Mouse (Mus musculus) cerebellum, adult 9-11 months (tissue): ENCODE data around the gene Gstt3.
A peak's percentile ranks its signal among the peaks of the same experiment; 100 is the strongest.

ENCODE experiments used
- DNase-seq: peaks from one replicate; pipeline ENCODE4 v3.0.0; 2022

The Gstt3 gene

DNA sequence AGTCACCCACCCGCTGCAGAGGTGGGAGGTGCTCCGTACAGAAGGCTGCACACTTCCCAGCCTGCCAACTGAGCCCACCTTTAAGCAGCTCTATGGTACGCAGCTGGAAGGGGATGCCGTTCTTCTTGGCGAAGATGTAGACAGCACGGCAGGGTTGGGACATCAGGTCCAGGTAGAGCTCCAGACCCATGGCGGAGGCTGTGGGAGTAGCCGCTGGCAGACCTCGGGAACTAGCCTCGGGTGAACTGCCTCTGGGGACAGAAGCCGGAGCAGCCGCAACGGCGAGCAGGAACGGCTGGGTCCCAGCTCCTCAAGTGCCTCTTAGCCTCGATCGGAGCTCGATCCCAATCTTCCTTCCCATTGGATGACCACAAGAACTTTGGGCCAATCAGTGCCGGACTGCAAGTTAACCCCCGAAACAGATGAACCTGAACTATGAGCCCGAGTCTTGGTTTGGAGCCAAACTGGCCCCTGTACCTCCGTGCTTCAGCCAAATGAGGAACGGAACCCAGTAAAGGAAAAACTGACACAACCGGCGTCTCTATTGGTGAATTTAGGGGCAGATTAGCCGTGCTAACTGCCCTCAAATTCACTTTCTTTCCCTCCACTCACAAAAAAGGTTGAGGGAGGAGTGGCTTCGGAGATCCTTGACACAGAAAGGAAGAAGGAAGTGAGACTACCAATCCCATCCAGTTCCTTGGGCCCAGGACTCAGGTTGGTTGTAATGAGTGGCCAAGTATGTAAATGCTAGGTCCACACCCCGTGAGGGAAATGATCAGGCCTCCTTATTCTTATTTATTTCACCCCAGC lies at the start of gene Gstt3, which contains the start of gene Gm20441:
TSS of gene Gstt3 (minus strand) at position 646 of the 810 bp plus-strand sequence.
TSS of gene Gm20441 (minus strand) at position 186 of the 810 bp plus-strand sequence.
- DNase-seq, result no peak

DNA sequence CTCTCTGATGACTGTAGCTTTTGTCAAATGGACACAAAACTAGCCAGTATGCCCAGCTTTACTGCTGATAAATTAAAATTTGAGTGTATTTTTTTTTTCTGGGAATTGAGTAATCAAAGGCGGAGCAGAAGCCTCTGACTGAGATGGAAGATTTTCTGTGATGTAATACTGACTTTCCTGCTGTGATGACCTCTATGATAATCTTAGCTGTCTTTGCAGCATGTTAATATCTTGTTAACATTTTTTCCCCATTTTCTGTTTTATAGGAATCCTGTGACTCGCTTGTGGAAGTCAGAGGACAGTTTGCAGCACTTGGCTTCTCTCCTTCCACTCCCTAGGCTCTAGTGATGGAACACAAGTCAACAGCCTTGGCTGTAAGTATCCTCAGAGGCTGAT lies 49.1 kb upstream of the Gstt3 start:
- no peak for DNase-seq

DNA sequence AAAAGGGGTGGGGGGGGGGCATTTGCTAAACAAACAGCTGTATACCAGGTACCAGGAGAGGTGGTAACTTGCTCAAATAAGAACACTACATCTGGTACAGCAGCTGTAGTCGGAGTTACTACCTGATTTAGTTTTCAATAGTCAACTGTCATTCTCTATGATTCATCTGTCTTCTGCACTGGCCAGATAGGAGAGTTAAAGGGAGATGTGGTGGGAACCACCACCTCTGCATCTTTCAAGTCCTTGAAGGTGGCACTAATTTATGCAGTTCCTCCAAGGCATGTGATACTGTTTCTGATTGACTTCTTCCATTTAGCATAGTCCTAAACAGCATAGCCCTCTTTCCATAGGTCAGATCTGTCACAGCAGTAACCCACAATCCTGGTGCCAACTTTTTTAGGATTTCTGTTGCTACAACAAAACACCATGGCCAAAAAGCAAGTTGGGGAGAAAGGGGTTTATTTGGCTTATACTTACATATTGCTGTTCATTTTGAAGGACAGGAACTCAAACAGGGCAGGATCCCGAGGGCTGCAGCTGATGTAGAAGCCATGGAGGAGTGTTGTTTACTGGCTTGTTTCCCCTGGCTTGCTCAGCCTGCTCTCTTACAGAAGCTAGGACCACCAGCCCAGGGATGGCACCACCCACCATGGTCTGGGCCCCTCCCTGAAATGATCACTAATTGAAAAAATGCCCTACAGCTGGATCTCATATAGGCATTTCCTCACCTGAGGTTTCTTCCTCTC lies 48.5 kb upstream of the Gstt3 start:
- DNase-seq, result no peak

DNA sequence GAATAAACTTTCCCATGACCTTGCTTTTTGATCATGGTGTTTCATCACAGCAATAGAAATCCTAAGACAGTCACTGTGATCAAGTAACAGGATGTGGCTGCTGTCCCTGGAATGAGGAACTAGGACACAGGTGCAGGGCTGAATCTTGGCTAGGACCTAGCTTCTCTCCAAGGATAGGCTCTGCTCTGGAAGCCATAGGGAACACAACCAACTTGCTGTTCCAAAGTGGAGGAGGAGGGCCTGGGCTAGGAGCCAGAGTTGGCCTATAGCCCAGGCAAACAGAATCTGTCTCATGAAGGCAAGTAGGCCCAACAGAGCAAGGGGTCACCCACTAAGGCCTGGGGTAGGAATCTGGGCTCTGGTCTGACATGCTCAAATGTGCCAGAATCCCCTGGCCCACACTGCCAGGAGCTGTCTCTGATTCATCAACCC lies 47.3 kb upstream of the Gstt3 start:
- peak; percentile 90 for DNase-seq

DNA sequence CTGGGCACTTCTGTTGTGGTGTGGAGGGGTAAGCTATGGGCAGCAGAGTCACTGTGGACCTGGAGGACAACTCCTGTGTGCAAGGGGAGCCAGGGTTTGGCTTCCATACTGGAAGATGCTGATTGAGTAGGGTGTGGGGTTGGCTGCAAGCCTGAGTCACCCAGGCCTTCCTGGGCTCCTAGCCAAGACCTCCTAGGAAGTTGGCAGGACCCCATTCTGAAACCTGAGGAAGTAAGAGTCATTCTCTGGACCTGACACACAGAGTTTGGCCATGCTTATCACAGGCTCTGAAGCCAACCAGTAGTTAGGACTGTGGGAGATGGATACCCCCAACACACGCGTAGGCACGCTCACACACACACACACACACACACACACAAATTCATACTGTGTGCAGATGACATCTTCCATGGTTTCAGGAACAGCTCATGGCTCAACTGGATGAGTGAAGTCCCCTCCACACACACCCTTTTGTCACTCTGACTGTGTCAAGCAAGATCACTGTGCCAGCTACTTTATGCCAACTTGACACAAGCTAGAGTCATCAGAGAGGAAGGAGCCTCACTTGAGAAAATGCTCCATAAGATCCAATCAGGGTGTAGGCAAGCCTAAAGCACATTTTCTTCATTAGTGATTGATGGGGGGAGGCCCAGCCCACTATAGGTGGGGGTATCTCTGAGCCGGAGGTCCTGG lies 46.6 kb upstream of the Gstt3 start:
- DNase-seq, result peak; percentile 63

DNA sequence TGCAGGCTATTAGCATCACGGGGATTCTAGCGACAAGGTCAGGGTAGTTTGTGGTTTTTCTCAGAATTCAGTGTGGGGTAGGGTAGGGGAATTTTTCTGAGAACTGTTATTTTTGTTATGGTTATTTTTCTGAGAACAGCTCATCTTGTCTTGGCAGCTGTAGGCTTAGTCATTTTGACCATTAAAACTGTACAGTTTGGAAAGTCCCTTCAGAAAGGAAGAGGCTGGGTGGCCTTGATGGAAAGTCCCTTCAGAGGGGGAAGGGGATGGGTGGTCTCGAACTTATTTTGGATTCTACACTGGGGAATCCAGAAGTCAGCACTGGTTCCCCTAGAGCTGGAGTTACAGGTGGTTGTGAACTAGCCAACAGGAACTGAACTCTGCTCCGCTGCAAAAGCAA lies 43.3 kb upstream of the Gstt3 start:
- no peak for DNase-seq

DNA sequence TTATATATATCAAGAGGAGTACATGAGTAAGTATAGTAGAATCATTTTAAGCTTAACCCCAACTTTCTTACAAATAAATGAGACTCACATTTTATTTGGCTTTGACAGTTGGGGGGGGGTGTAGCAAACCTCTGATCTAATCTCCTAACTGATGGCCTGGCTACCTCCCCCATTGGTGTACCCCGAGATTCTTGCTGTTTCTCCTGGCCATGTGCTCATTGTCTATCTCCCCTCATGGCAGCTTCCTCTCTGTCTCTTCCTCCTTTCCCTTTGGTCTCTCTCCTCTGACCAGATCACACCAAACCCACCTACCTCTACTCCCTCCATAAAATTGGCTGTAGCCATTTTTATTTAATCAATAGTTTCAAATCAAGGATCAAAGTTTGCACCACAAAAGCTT lies 42.6 kb upstream of the Gstt3 start:
- no peak for DNase-seq

DNA sequence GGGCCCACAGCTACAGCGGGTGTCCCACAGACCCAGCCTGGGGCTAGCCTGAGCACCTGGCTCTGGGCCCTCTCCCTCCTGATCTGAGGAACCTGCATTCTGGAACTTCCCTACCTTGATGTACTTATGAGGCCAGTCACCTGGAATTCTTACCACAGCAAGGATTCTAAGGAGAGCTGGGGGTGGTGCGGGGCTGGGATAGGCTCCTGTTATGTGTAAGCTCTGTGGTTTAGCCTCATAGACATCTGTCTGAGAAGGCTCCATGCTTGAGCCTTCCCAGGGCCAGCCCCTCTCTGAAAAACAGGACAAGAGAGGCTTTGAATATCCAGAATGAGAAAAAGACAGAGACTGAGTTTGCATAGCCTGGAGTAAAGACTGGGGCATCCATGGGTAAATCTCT lies 41.2 kb upstream of the Gstt3 start, which contains the start of gene Gstt4:
TSS of gene Gstt4 (minus strand) at position 101 of the 400 bp plus-strand sequence.
- no peak for DNase-seq

DNA sequence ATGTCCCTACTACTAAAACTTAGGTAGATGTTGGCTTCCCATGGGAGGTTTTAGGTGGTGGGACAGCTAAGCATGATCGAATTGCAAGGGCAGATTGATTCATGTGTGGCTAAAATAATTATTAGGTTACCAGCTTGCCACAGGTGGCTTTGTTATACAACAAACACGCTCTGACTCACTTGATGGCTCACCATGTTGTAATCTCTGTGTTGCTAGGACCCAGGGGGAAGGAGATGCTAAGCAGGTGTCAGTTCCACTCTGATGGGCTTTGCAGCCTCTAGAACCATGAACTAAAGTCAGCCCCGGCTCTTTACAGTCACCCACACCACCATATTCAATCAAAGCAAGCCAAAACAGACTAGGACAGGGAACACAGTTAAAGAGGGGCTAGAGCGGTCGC lies 38.7 kb upstream of the Gstt3 start:
- DNase-seq, result no peak

DNA sequence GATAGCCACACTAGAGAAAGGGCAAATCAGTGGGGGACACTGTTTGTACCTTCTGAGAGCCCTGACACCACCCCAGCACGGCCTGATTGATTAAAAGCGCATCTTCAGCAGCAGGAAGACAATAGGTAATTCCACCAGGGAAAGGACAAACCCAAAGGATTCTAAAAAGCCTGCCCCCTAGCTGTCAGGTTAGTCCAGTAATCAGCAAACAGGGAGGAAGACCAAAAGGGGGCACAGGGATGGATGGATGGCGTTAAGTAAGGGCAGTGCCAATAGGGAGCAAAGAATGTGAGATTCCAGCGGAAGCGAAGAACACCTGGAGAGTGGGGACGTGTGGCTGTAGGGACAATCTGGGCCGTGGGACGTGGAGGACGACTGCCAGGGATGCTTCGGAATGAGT lies 37.4 kb upstream of the Gstt3 start:
- no peak for DNase-seq

DNA sequence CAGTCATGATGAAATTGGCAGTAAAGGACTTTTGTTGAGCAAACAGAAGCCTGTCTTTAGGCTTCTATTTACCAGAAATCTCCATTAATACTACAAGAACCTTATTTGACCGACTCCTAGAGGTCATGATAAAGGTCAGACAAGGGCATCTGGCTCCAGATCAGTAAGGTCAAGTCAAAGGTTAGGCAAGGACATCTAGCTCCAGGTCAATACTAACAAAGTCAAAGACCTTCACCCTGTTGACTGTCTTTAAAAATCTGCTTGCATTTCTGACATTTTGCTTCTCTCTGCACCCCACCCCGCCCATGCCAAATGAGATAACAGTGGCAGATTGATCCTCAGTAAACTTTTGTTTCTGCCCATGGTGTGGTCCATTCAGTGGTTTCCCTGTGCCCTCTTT lies 23.0 kb upstream of the Gstt3 start:
- no peak for DNase-seq

DNA sequence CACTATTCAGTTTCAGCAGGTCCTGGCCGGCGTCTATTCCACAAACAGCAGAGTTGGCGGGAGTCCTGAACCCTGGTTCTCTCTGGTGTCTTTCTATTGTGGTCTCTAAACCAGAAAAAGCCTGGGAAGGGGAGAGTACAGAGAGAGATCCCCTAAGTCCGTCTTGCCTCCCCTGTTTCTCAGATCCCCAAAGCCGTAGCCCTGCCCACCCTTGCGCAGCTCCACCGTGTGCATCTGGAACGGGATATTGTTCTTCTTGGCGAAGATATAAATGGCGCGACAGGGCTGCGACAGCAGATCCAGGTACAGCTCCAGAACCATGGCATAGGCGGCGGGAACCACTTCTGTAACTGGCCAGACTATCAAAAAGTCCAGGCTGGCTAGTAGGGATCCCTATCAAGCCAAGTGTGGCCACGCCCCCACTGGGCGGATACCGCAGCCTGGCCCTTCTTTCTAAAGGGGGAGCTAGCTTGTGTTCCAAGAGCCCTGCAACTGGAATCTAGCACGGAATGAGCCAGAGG lies 17.0 kb upstream of the Gstt3 start, which contains the start of gene Gstt1:
TSS of gene Gstt1 (minus strand) at position 409 of the 521 bp plus-strand sequence.
- peak; percentile 80 for DNase-seq

DNA sequence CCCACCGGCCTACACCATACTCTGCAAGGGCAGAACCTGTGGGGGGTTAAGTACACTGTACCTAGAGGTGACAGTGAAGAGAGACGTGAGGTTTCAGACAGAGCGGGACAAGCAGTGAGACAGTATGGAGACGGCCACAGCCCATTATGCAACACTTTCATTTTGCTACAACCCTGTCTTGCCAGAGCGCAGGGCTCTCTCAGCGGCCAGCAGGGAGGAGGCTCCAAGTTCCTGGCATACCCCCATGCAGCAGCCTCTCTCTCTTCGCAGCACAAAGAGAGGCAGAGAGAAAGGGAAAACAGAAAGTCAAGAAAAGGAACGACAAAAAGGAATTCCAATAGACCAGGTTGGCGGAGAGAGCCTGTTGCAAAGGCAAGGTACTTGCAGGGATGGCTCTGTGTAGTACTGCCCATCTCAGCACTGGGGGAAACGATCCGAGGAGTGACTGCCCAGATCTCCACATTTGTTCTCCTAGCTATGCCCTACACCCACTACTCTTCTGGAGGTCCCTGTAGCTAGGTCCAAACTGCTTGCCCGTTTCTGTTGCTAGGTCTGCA lies 16.5 kb upstream of the Gstt3 start:
- peak; percentile 83 for DNase-seq

DNA sequence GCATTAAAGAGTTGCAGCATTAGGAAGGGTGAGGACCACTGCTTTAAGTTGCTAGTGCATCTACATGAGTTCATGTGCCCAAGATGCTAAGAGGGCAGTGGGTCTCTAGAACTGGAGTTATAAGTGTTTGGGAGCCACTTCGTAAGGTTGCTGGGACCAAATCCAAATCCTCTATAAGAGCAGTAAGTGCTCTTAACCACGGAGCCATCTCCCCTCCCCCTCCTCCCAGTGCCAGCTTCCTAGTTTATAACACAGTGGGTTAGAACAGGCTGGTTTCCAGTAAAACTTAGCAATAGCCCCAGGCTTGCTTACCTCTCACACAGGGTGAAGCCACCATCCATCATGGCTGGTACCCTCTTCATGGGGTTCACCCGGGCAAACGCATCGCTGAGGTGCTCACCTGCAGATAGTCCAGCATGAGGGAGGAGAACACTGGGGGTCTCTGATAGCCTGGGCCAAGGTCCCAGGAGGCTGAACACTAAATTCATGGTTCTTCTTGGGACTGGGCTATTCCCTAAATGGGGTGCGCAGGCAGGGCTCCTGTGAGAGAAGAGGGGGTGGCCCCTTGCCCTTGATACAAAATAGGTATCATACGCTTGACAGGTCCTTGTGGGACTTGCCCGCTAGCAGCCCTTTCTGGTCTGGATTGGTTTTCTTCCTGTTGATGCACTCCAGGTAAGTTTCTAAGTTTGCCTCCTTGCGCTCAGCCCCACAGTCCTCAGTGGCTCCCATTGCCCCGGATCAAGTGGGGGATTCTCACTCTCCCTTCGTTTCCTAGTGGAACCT lies 15.7 kb upstream of the Gstt3 start:
- DNase-seq, result peak; percentile 50

DNA sequence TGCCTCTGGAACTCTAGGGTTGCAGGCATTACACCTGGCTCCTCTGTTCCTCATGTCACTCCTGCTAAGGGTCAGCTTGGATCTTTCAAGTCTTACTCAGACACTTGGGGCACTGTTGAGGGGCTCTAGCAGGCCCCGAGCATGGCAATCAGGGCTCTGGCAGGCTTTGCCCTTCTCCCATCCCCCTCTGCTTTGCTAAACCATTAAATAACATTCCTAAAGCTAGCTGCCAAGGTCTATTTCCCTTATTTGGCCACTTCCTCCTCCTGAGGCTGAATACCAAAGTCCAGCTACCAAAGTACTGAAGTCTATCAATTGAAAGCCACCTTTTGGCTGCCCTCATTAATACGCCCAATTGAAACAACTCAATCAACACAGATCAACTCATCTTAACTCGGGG lies 13.7 kb upstream of the Gstt3 start:
- DNase-seq, result no peak

DNA sequence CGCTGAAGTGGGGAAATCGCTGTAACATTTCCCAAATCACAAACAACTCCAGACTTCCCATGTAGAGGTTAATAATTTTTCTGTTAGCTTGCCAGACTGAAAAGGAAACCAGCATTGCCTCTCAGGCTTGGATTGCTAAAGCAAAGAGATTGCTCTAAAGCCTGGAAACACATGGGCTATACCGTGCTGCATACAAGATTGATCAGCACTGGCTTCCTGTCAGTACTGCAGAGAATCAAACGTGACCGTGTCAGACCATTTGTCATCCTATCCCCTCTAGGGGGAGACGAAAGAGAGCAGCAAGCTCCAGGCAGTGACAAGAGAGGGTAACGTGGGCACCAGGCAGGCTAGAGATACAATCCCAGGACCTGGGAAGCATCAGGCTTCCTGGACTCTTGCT lies 9.6 kb upstream of the Gstt3 start:
- no peak for DNase-seq

DNA sequence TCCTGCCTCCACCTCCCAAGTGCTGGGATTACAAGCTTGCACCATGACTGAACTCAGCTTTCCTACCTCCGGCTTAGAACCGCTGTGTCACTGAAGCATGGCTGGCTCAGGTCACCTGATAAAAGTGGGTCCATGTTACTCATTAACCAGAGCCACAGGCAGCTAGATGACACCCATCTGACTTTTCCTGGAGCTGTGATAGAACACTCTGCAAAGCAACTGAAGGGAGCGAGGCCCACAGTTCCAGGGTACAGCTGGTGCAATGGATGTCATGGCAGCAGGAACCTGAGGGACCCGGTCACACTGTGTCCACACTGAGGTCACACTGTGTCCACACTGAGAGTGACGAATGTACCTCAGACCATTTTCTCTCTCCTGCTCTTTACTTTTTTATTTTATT lies 8.6 kb upstream of the Gstt3 start:
- DNase-seq, result no peak

DNA sequence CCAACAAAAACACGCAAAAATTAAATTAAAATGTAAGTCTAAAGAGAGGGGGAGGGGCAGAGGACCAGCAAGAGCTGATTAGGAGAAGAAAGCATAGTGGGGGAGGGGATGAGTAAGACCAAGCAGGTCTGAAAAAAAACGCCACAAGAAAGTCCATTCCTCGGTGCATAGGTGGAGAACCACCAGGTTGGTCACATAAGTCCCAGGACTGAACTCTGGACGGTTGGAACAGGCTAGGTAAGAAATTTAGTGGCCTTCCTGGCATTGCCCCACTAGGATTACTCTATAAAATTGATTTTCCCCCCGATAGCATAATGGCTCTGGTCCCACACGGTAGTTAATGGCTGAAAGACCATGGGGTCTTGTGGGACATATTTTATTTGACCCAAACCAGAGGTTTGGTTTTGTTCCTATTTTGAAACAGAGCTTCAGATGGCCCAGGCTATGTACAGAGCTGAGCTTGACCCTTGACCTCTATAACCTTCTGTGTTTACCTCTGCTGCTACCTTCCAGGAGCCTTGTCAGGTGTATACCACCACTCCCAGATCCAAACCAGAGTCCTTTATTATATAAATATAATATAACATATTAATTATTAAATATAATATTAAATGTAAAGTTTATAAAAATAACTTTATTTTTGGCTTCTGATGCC lies 8.0 kb upstream of the Gstt3 start:
- no peak for DNase-seq

DNA sequence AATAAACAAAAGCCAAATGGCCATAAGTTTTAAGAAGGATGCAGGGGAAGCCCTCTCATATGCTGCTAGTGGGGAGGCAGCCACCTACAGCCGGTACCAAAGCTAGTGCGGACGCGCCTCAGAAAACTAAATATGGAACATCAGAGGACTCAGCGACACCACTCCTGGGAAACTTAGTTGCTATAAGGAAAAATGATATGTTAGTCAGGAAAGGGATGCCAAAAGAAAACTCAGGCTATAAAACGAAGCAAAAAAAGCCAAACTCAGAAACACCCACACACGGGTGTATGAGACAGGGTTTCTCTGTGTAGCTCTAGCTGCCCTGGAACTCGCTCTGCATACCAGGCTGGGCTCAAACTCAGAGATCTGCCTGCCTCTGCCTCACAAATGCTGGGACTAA lies 7.1 kb upstream of the Gstt3 start:
- DNase-seq, result no peak

DNA sequence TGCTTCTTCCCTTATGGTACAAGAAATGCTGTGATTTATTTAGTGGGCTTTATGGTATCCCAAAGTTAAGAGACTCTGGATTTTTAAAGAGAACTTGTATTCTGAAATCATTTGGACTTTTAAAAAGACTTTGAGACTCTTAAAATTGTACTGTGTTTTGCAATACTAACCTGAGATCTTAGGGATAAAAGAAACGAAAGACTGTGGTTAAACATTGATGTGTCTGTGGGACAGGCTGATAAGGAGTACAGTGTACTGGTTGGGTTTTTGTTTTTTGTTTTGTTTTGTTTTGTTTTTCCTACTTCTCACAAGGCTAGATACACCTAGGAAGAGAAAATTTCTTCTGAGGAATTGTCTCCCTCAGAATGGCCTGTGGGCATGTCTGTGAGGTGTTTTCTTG lies 4.2 kb upstream of the Gstt3 start:
- DNase-seq, result no peak
